Mouse (Mus musculus) skeletal muscle tissue, postnatal 0 days (tissue): Measurements from ENCODE around the gene Ctdspl. TPM values are rescaled to one million over a fixed set of nuclear protein-coding genes. Genes with fewer than 3 reads are reported as not detected.

Source experiments
- microRNA-seq, 2 experiments: library from miRNA; unstranded; fragments of <30 nt; microRNA quantifications; one replicate each; pipeline ENCODE4; 2016
- polyA plus RNA-seq: library from polyadenylated mRNA; unstranded; fragments of >200 nt; fragmentation: Nextera tagmentation; extraction: Ambion mirVana; gene quantifications from 2 replicates; pipeline ENCODE4 v1.2.1, GENCODE M21; 2015

The Ctdspl gene
- polyA plus RNA-seq, result 4.0 and 5.8 TPM in 2 replicates

GRCm38 (mm10) chr9:118926111-118926650 is at the start of gene Ctdspl:
Gene Ctdspl (plus strand): TSS chr9:118926453.

GRCm38 (mm10) chr9:119052154-119052944 is 126.1 kb downstream of the Ctdspl start, which contains the start of gene Vill:
Gene Vill (plus strand): TSS chr9:119052778.

Small RNAs within 50 kb of the gene (microRNA-seq; reads per million reads assigned to microRNA genes)
- 4.2 to 6.4 reads per million in 2 experiments for gene Mir26a-1

Other genes starting within 250 kb of the Ctdspl start
- 1.9 and 4.8 TPM in 2 replicates for gene Vill, start 126.3 kb downstream of the Ctdspl start, polyA plus RNA-seq
- 9.3 and 11.6 TPM in 2 replicates for gene Plcd1, start 167.0 kb downstream of the Ctdspl start, polyA plus RNA-seq
- gene Dlec1, start 176.0 kb downstream of the Ctdspl start, polyA plus RNA-seq, result 0.06 and 0.16 TPM in 2 replicates
- 1.6 and 8.8 TPM in 2 replicates for gene Acaa1b, start 230.6 kb downstream of the Ctdspl start, polyA plus RNA-seq
- not detected in 2 replicates for gene Gm47289, start 232.7 kb downstream of the Ctdspl start, polyA plus RNA-seq